Mouse (Mus musculus) skeletal muscle tissue, adult 2 months (tissue): ENCODE results near the gene Palm3.

Experiments used
- DNase-seq: peaks from one replicate; pipeline ENCODE4 v3.0.0-alpha.2; 2012; ENCODE audit warnings: low read depth, low spot score

Gene Palm3

GRCm38 (mm10) chr8:84066291-84066930, 45.1 kb downstream of the Palm3 start, which contains the start of gene Rfx1:
TSS of gene Rfx1 (plus strand) at chr8:84066834.
- peak; percentile 100 for DNase-seq

- peak; percentile 89 for DNase-seq
Measured at GRCm38 (mm10) chr8:84067047-84067573, 45.8 kb downstream of the Palm3 start.

- no peak for DNase-seq
Measured at GRCm38 (mm10) chr8:84067911-84068310, 46.6 kb downstream of the Palm3 start.

GRCm38 (mm10) chr8:84068316-84069035, 47.2 kb downstream of the Palm3 start:
- no peak for DNase-seq

GRCm38 (mm10) chr8:84069169-84069568, 47.9 kb downstream of the Palm3 start:
- DNase-seq = no peak

GRCm38 (mm10) chr8:84069750-84070149, 48.5 kb downstream of the Palm3 start:
- no peak for DNase-seq

GRCm38 (mm10) chr8:84070241-84070640, 49.0 kb downstream of the Palm3 start:
- DNase-seq = no peak

- DNase-seq = peak; percentile 54
Measured at GRCm38 (mm10) chr8:84070667-84071066, 49.4 kb downstream of the Palm3 start.

- no peak for DNase-seq
Measured at GRCm38 (mm10) chr8:84071921-84072320, 50.6 kb downstream of the Palm3 start.

- no peak for DNase-seq
Measured at GRCm38 (mm10) chr8:84072321-84072720, 51.0 kb downstream of the Palm3 start.

GRCm38 (mm10) chr8:84073230-84073976, 52.1 kb downstream of the Palm3 start:
- DNase-seq = no peak

GRCm38 (mm10) chr8:84076412-84076811, 55.1 kb downstream of the Palm3 start:
- DNase-seq = no peak

GRCm38 (mm10) chr8:84076849-84077248, 55.6 kb downstream of the Palm3 start:
- DNase-seq = peak; percentile 66

- DNase-seq = no peak
Measured at GRCm38 (mm10) chr8:84079206-84079605, 57.9 kb downstream of the Palm3 start.
